Mouse (Mus musculus) cerebellum, adult (tissue): ENCODE data around the gene Gm20388.

ENCODE experiments used
- ATAC-seq: cut with Nextera tagmentation; 2 replicates; pipeline ENCODE4 v1.9.2; 2017; ENCODE audit warnings: mild to moderate bottlenecking, moderate library complexity, mixed read lengths; ENCODE audit not compliant: insufficient number of reproducible peaks, low FRiP score, low TSS enrichment

Gene Gm20388

GRCm38 (mm10) chr8:122641406-122641805, 2730.8 kb downstream of the Gm20388 start:
- no peak for ATAC-seq

GRCm38 (mm10) chr8:122642071-122642470, 2731.4 kb downstream of the Gm20388 start:
- ATAC-seq: no peak

GRCm38 (mm10) chr8:122644175-122644954, 2733.7 kb downstream of the Gm20388 start:
- no peak for ATAC-seq

- ATAC-seq: no peak
Measured at GRCm38 (mm10) chr8:122646337-122646736, 2735.7 kb downstream of the Gm20388 start.

- no peak for ATAC-seq
Measured at GRCm38 (mm10) chr8:122648192-122648970, 2737.7 kb downstream of the Gm20388 start.

GRCm38 (mm10) chr8:122651326-122651921, 2740.8 kb downstream of the Gm20388 start:
- ATAC-seq: no peak

GRCm38 (mm10) chr8:122652643-122653042, 2742.0 kb downstream of the Gm20388 start:
- no peak for ATAC-seq

GRCm38 (mm10) chr8:122654768-122655167, 2744.1 kb downstream of the Gm20388 start:
- no peak for ATAC-seq

GRCm38 (mm10) chr8:122656056-122656999, 2745.7 kb downstream of the Gm20388 start:
- ATAC-seq: no peak

GRCm38 (mm10) chr8:122658149-122658806, 2747.6 kb downstream of the Gm20388 start:
- ATAC-seq: no peak

GRCm38 (mm10) chr8:122658807-122659160, 2748.1 kb downstream of the Gm20388 start:
- no peak for ATAC-seq

- ATAC-seq: no peak
Measured at GRCm38 (mm10) chr8:122660022-122660421, 2749.4 kb downstream of the Gm20388 start.

GRCm38 (mm10) chr8:122661138-122661537, 2750.5 kb downstream of the Gm20388 start:
- ATAC-seq: no peak

GRCm38 (mm10) chr8:122661894-122662293, 2751.3 kb downstream of the Gm20388 start:
- ATAC-seq: no peak

- no peak for ATAC-seq
Measured at GRCm38 (mm10) chr8:122663106-122663505, 2752.5 kb downstream of the Gm20388 start.

- ATAC-seq: no peak
Measured at GRCm38 (mm10) chr8:122663670-122664069, 2753.0 kb downstream of the Gm20388 start.

- peak; percentile 64; the same call in 1 of the 2 replicates for ATAC-seq
Measured at GRCm38 (mm10) chr8:122665221-122665620, 2754.6 kb downstream of the Gm20388 start.

- ATAC-seq: no peak
Measured at GRCm38 (mm10) chr8:122665667-122666316, 2755.2 kb downstream of the Gm20388 start.

- ATAC-seq: no peak
Measured at GRCm38 (mm10) chr8:122666338-122666764, 2755.7 kb downstream of the Gm20388 start.
